Mouse (Mus musculus) intestine, postnatal 0 days (tissue): ENCODE data around the gene Otulin. TPM values are rescaled to one million over a fixed set of nuclear protein-coding genes. Genes with fewer than 3 reads are reported as not detected.

Experiments used
- ATAC-seq: fragments of 200-750 bp; cut with Nextera tagmentation; 2 replicates; pipeline ENCODE4 v1.8.0; 2017; ENCODE audit warnings: mild to moderate bottlenecking, moderate TSS enrichment, moderate library complexity
- H3K27ac ChIP-seq: fragments of 300-500 bp; sonication (generic); 2 replicates; pipeline ENCODE4 v1.5.1; 2014; ENCODE audit warnings: mild to moderate bottlenecking, low read depth, low read length, moderate library complexity
- H3K27me3 ChIP-seq: fragments of 300-500 bp; sonication (generic); replicated peaks from 2 replicates; pipeline ENCODE4 v1.6.1; 2014; ENCODE audit warnings: low read length, mixed read lengths; ENCODE audit not compliant: control insufficient read depth, insufficient read depth
- H3K36me3 ChIP-seq: fragments of 300-500 bp; sonication (generic); 2 replicates; pipeline ENCODE4 v1.6.1; 2014; ENCODE audit warnings: mild to moderate bottlenecking, moderate library complexity; ENCODE audit not compliant: control insufficient read depth, insufficient read depth
- H3K4me1 ChIP-seq: fragments of 300-500 bp; sonication (generic); replicated peaks from 2 replicates; pipeline ENCODE4 v1.6.1; 2014; ENCODE audit warnings: antibody characterized with exemption, low read length, mixed read lengths; ENCODE audit not compliant: control insufficient read depth, insufficient read depth
- H3K4me2 ChIP-seq: fragments of 300-500 bp; sonication (generic); replicated peaks from 2 replicates; pipeline ENCODE4 v1.6.1; 2014; ENCODE audit warnings: low read depth, mild to moderate bottlenecking, moderate library complexity
- H3K4me3 ChIP-seq: fragments of 300-500 bp; sonication (generic); 2 replicates; pipeline ENCODE4 v1.5.1; 2014; ENCODE audit warnings: low read depth, low read length
- H3K9ac ChIP-seq: fragments of 300-500 bp; sonication (generic); 2 replicates; pipeline ENCODE4 v1.6.1; 2014; ENCODE audit warnings: mild to moderate bottlenecking, low read depth, low read length
- H3K9me3 ChIP-seq: fragments of 300-500 bp; sonication (generic); 2 replicates; pipeline ENCODE4 v1.6.1; 2016; ENCODE audit warnings: mixed run types; ENCODE audit not compliant: control insufficient read depth
- CTCF ChIP-seq: sonication (generic); IDR thresholded peaks from 2 replicates; pipeline ENCODE4 v1.5.1; 2016; ENCODE audit warnings: low read depth, mild to moderate bottlenecking, control low read depth, antibody characterized with exemption, moderate library complexity
- WGBS: fragments of 180-500 bp; shearing (Covaris S2); extraction: QIAGEN DNeasy Blood & Tissue Kit; methylation state at CpG from one replicate; pipeline ENCODE4 v1.1.7; 2014; 5-methylcytosine and 5-hydroxymethylcytosine counted together
- polyA plus RNA-seq: library from polyadenylated mRNA; unstranded; fragments of >200 nt; fragmentation: Nextera tagmentation; extraction: Ambion mirVana; gene quantifications from 2 replicates; pipeline ENCODE4 v1.2.1, GENCODE M21; 2015

Gene Otulin
- 29.9 and 30.8 TPM in 2 replicates for polyA plus RNA-seq

DNA sequence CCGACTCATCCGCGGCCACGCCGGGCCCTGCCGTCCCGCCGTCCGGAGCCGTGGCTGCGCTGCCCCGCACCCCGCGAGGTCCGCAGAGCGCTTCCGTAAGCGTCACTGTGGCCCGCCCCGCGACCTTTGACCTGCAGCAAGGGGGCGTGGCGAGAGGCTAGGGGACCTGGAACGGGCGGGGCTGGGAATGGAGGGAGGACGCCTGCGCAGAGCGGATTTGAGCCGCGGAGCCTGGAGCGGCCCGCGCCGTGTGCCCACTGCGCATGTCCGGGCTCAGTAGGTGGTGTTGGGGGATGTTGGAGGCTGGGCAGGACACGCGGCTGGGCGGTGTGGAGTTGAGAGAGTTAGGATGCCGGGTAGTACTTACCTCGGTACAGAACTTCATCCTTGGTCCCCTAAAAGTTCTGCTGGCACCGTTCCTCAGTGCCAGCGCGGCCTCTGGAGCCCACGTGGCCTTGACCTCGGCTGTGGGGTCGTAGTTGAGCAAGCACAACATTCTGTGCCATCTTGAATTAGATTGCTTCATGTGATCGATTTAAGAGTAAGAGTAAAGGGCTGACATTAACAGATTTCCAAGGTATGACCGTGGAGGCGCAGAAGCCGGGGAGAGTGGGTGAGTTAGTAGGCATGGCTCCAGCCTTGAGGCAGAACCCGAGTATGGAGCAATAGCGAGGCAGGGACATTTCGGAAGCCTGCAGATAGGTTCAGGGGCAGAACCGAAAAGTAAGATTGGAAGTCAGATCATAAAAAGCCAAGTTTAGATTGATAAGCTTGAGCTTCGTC is at the start of gene Otulin:
Gene Otulin (minus strand): TSS at position 93 of the 783 bp plus-strand sequence.
- H3K4me3 ChIP-seq: peak within 1 kb of the TSS; percentile 99
- H3K9me3 ChIP-seq: no peaks in the 10 kb centered on the region
- no peaks in the 10 kb centered on the region for H3K27me3 ChIP-seq
- TF ChIP-seq CTCF: peak; percentile 19; the same call in 1 of the 2 replicates
- peaks cover under 1% of the 10 kb centered on the region; the same call in 1 of the 2 replicates for H3K36me3 ChIP-seq
- H3K4me1 ChIP-seq: 0 out of 2 replicates have a peak, but pooled peaks cover 2% of the 10 kb centered on the region
- peak; percentile 96 for ATAC-seq
- H3K27ac ChIP-seq: peak within 1 kb of the TSS; percentile 81
- H3K4me2 ChIP-seq: peak within 1 kb of the TSS; percentile 84
- 5% methylated on average over 56 of the region's 56 CpGs for WGBS
- peak within 1 kb of the TSS; percentile 91 for H3K9ac ChIP-seq

- no peak overlapping the region for H3K9ac ChIP-seq
- 84% methylated on average over 9 of the region's 9 CpGs for WGBS
- no peak for TF ChIP-seq CTCF
- H3K4me3 ChIP-seq: no peak overlapping the region
- no peaks in the 10 kb centered on the region for H3K9me3 ChIP-seq
- H3K4me1 ChIP-seq: peaks cover 6% of the 10 kb centered on the region
- H3K27ac ChIP-seq: no peak overlapping the region
- H3K4me2 ChIP-seq: no peak overlapping the region
- ATAC-seq: no peak
- H3K27me3 ChIP-seq: 0 out of 2 replicates have a peak, but pooled peaks cover 4% of the 10 kb centered on the region
- no peaks in the 10 kb centered on the region for H3K36me3 ChIP-seq
Observed at GRCm38 (mm10) chr15:27678511-27678910, 48.0 kb upstream of the Otulin start.

DNA sequence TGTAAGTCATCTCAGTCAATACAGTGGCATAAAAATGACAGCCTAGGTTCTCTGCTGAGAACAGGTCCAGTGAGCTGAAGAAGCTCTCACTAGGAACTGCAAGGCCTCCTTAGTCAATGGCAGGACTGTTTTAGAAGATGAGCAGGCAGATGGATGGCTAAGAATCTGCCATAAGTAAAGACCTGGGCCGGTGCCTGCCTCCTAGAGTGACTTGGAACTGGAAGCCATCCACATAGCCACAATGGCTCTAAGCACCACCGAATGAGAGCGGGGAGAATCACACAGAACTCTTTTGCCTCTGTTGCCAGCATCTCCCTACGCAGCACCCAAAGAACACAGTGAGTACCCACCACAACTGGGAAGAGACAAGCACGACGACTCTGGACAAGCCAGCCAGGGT is 47.3 kb upstream of the Otulin start:
- H3K36me3 ChIP-seq: no peaks in the 10 kb centered on the region
- H3K27ac ChIP-seq: no peak overlapping the region
- 86% methylated on average over 6 of the region's 6 CpGs for WGBS
- H3K27me3 ChIP-seq: 0 out of 2 replicates have a peak, but pooled peaks cover 4% of the 10 kb centered on the region
- H3K9ac ChIP-seq: no peak overlapping the region; the same call in 1 of the 2 replicates
- no peak for TF ChIP-seq CTCF
- H3K4me1 ChIP-seq: peaks cover 6% of the 10 kb centered on the region
- ATAC-seq: no peak
- no peaks in the 10 kb centered on the region for H3K9me3 ChIP-seq
- no peak overlapping the region for H3K4me3 ChIP-seq
- no peak overlapping the region for H3K4me2 ChIP-seq

GRCm38 (mm10) chr15:27676211-27676610 is 45.7 kb upstream of the Otulin start:
- WGBS: 64% methylated on average over 9 of the region's 9 CpGs

DNA sequence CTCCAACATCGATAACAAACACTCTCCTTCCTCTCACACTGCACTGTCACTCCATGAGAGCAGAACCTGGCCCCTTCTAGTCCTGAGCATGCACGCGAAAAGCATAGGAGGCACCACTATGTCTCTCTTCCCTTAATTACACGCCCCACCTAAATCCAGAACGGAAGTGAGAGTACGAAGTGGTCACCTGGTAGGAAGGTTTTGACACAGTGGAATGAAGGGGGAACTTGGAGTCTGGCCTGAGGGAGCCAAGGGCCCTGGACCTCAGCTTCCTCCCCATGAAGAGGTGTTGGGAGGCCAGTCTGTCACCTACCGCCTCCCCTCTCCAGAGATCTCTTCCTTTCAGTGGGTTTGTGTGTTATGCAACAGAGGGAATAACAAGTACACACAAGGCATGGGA is 44.6 kb upstream of the Otulin start:
- no peaks in the 10 kb centered on the region for H3K36me3 ChIP-seq
- no peak overlapping the region for H3K4me2 ChIP-seq
- no peak overlapping the region for H3K4me3 ChIP-seq
- no peaks in the 10 kb centered on the region for H3K4me1 ChIP-seq
- no peak overlapping the region for H3K9ac ChIP-seq
- ATAC-seq: no peak
- no peaks in the 10 kb centered on the region for H3K27me3 ChIP-seq
- H3K9me3 ChIP-seq: no peaks in the 10 kb centered on the region
- H3K27ac ChIP-seq: no peak overlapping the region
- 82% methylated on average over 7 of the region's 7 CpGs for WGBS
- no peak for TF ChIP-seq CTCF

More at GRCm38 (mm10) chr15:27676211-27676610, 45.7 kb upstream of the Otulin start:
- ATAC-seq: no peak
- H3K9me3 ChIP-seq: no peaks in the 10 kb centered on the region
- H3K27me3 ChIP-seq: 0 out of 2 replicates have a peak, but pooled peaks cover 4% of the 10 kb centered on the region
- no peak overlapping the region for H3K4me2 ChIP-seq
- H3K27ac ChIP-seq: no peak overlapping the region
- no peaks in the 10 kb centered on the region for H3K36me3 ChIP-seq
- H3K9ac ChIP-seq: no peak overlapping the region
- H3K4me3 ChIP-seq: no peak overlapping the region
- TF ChIP-seq CTCF: no peak
- H3K4me1 ChIP-seq: 0 out of 2 replicates have a peak, but pooled peaks cover 4% of the 10 kb centered on the region

GRCm38 (mm10) chr15:27674041-27674440 is 43.5 kb upstream of the Otulin start:
- Histone ChIP-seq H3K9me3 (no peaks in the 10 kb centered on the region), H3K9ac (no peak overlapping the region), H3K4me1 (no peaks in the 10 kb centered on the region), H3K36me3 (no peaks in the 10 kb centered on the region), H3K27ac (no peak overlapping the region), H3K4me3 (no peak overlapping the region), H3K4me2 (no peak overlapping the region), H3K27me3 (no peaks in the 10 kb centered on the region)
- no peak for ATAC-seq
- TF ChIP-seq CTCF: no peak
- WGBS: 73% methylated on average over 6 of the region's 6 CpGs
